Mouse (Mus musculus) kidney, adult 8-10 months (tissue): ENCODE data around the gene Snapc1.

Experiments
- DNase-seq, 2 experiments: peaks; one replicate each; pipeline ENCODE4 v3.0.0; 2022

Gene Snapc1

DNA sequence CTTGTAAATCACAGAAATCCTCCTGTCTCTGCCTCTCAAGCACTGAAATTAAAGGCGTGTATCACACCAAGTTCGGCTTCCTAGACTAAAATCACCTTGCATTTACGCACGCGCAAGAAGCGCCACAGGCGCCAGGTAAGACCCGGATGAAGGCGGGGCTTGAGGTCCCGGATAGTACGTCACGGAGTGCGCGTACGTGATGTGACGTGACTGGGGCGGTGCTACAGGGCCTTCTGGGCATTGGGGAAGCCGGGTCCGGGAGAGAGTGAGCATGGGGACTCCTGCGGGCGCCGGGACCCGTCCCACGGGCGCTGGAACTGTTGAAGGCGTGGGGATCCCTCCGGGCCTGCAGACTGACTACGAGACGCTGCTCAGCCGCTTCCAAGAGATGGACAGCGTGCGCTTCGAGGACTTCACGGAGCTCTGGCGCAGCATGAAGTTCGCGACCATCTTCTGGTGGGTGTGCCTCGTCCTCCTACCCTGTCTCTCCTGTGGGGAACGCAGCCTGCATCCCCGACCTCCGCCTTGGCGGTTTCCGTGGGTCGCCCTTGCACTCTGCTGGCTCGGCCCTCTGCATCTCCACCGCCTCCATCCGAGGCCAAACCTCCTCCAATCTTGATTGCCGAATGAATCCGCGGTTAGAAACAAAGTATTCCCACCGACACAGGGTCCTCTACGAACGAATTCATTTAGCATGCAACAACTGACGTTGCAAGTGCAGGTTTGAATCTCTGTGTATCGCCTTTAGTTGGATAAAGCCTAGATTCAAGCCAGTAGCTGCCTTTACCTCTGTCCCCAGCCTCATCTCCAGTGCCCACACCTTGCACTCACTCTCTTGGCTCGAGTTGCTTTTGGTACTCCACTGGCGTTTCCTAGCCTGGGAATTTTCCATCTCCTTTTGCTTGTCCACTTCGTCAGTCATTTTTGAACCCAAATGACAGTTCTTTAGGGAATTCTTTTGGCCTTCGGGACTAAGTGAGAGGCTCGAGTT, at the start of gene Snapc1:
TSS of gene Snapc1 (plus strand) at position 191 of the 991 bp plus-strand sequence.
- peak; percentile 96 to 98 for DNase-seq

DNA sequence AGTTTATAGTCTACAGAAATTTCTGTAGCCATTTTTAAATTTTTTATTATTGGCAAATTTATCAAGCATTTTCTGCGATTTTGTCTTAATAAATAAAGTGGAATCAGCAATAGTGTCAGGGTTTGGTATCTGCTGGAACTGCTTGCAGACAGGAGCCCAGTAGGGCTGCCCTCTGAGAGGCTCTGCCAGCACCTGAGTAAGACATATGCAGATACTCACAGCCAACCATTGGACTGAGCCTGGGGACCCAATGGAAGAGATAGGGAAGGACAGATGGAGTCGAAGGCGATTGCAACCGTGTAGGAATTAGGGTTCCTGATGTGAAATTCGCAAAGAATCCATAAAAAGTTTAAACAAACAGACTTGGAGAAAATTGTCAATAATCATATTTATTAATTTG, 45.8 kb upstream of the Snapc1 start:
- DNase-seq: no peak

DNA sequence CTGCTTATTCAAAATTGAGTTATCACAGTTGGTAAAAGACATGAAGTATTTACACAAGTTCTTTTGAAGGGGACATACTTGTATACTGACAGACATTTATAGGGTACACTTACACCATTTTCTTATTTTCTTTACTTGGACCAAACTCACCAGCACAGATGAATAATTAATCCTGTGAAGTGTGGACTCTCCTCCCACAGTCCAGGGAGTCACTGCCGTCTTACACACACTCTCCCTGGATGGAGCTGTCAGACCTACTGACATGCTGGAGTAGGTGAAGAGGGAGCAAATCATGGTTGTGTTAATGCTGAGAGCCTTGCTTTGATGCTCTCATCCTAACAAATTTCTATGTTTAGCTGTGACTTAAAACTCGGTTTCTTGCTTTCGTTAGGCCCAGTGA, 34.0 kb upstream of the Snapc1 start:
- peak; percentile 41 to 49 for DNase-seq

DNA sequence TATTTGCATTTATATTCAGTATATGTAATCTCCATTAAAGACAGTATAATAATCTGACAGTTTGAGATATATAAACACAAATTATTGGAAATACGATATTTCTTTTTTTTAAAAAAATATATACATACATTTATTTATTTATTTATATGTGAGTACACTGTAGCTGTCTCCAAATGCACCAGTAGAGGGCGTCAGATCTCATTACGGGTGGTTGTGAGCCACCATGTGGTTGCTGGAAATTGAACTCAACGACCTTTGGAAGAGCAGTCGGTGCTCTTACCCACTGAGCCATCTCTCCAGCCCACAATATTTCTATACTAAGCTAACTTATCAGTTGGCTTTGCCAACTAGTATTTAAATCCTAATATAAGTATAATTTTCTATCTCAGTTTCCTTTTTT, 33.0 kb upstream of the Snapc1 start:
- DNase-seq: peak in 1 of 2 experiments; percentile 33

DNA sequence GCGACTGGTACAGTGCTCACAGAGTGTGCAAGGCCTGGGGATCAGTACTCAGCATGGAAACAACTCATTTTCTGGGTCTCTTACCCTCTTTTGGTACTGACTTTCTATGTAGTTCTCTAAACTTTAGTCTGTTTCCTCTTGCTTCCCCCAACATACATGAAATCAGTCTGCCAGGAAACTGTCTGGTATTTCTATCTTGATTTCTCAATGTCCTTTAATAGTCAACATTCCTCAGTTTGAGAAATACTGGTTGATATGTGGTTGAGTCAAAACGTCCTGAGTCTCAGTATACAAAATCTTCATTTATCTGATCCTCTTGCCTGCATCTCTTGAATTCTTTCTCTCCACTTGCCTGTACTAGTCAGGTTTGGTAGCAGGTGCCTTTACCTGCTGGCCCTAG, 29.8 kb upstream of the Snapc1 start:
- DNase-seq: no peak

DNA sequence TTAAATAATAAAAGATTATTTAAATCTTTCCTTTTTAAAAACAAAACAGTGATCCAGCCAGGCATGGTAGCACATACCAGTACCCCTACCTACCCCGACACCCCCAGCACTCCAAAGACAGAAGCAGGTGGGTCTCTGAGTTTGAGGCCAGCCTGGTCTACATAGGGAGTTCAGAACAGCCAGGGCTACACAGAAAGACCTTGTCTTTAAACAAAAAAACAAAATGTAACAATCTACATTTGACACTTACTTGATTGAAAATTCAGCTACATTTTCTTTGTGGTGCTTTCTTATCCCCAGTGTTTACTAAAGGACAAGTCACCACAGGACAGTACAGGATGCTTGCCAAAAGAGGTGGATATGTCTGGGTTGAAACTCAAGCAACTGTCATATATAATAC, 26.9 kb upstream of the Snapc1 start, which contains the start of gene Gm49321:
TSS of gene Gm49321 (plus strand) at position 301 of the 400 bp plus-strand sequence.
- DNase-seq: no peak

DNA sequence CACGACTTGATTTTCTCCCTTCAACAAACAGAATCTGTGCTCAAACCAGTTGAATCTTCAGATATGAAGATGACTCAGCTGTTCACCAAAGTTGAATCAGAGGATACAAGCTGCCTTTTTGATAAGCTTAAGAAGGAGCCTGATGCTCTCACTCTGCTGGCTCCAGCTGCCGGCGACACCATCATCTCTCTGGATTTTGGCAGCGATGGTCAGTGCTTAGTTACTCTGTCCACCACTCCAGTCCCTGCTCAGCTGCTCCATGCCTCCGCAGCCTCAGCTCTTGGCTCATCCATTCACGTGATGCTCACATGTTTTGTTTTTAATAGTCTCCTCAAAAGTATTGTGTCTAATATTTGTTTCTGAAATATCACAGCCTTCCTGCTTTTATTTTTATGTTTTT, 24.7 kb upstream of the Snapc1 start:
- no peak for DNase-seq

DNA sequence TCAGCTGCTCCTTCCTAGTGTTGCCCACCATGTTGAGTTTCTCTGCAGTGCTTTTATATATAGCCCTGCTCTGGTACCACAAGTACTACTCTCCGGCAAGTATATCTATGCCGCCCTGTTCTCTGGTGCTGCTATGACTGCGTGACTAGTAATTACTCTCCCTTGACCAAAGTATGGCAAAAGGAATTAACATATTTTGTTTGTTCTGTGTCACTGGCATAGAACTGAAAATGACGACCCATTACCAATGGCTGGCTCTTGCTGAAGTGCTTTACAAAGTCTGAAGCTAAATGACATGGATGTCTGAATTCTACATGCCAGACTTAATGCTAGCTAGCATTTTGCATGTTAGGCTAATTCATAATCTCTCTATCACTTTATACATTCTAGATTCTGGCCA, 15.9 kb upstream of the Snapc1 start:
- DNase-seq: no peak

DNA sequence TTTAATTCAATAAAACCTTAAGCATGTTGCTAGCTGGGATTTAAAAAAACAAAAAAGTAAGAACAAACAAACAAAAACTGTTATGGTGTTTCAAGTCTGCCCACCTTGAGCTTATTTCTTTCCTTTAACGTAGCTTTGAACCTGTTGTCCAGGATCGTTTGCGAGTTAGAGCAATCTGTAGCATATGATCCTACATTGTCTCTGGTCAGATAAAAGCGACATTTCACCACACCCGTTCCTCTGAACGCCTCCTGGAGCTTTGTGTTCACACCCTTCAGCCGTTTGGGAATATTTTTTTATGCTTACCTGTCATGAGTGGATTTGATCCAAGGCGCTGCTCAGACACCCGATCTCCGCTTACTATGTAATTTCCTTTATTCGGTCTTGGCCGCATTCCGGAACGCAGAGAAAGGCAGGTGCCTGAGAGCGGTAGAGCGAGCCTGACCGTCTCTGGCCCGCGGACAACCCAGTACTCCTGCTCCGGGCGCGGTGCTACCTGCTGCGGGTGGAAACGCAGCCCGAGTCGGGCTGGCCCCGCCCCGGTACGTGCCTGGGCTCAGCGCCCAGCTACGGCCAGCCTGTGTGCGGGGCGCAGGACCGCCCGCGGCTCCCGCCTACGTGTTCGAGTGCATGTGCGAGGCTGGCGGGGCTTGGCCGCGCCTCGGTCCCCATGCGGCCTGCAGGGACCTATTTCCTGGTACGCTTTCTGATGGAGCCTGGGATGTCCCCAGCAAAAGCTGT, 14.8 kb upstream of the Snapc1 start:
- DNase-seq: peak; percentile 32 to 47

DNA sequence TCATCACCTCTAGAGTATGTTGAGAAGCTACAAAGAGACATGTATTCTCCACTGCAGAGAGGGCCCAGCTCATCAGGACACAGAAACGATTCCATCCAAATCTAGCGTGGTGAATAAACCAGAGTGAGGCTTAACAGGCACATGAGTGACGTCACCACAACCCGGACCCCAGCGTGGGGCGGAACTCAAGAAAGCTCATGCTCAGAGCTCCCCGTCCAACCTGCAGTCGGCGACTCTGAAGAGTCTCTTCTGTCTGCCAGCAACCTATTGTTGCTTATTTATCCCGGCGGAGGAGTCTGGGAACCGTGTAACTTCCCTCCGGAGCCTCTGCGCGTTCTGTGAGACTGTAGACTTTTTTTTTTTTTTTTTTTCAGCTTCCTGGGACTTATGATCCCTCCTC, 11.4 kb upstream of the Snapc1 start:
- peak in 1 of 2 experiments; percentile 11 for DNase-seq

DNA sequence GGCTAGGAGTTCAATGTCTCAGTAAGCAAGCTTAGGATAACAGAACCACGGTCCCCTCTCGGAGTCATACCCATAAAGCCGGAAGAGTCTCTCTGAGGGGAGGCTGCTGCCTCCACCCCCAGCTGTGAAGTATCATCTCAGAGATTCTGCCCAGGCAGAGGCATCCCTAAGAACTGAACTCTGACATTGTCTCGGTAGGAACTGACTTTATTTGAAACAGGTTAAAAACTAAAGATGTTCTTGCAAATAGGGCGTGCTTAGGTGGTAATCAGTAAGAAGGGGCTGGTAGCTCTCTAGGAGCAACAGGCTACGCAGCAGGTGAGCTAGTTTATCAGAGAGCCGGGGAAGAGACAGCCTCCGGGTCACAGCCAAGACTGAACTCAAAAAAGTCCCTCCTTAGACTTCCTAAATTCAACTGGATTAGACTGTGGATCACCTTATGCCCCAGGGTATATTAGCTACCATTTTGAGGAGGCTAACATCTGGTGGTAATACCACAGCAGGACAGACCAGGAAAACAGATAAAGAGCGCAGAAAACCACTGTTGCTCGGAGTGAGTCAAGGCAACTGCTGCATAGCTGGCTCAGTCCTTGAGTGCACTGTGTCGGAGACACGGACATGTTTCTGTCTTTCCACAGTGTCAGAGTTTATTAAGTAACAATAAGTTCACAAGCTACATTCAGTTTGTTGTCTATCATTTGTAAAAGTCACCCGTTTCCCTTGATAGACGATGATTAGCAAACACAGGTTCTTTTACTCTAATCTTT, 10.7 kb upstream of the Snapc1 start:
- DNase-seq: no peak

DNA sequence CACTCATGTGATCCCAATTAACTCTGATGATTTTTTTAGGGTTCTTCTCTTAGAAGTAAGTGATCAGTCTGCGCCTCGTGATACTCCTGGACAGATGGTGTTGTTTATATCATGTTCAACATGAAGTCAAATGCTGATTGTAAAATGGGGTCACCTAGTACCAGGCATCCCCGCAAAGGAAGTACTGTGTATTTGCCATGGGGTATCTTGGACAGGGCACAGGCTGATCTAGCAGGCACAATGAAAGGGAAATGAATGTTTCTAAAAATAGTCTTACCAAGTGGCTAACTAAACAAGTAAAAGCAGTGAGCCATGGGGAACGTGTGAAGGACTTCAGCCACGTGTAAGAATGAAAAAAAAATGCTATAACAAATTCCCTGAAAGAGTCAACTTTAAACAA, 9.5 kb upstream of the Snapc1 start:
- peak in 1 of 2 experiments; percentile 34 for DNase-seq

DNA sequence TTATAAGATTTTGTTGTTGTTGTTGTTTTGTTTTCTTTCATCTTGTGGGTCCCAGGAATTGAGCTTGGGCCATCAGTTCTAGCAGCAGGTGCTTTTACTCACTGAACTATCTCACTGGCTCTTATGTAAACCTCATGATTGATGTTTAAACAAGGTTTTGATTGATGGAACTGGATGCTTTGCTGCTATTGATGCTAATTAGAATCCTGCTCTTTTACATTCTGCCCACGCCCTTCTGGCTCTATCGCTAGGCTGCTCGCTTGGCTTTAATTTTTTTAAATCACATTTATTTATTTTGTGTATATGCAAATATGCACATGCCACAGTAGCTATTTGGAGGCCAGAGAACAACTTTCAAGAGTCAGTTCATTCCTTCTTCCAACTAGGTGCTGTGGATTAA, 6.6 kb upstream of the Snapc1 start:
- DNase-seq: no peak

DNA sequence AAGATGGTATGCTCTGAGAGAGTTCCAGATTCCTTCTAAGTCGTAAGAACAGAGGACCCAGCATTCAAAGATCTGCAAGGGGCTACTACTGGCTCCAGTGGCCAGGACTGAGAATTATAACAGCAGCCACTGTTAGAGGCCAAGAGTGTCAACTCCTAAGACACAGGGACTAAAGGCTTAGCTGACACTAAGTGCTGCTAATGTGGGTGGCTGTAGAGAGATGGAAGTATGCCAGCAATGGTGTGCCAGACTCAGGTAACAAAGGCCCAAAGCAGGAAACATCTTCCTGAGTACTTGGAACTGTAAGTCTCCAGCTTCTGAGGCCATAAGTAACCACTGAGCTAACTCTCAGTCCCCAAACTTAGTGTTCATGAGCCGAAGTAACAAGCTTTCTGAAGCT, 5.5 kb upstream of the Snapc1 start:
- no peak for DNase-seq

DNA sequence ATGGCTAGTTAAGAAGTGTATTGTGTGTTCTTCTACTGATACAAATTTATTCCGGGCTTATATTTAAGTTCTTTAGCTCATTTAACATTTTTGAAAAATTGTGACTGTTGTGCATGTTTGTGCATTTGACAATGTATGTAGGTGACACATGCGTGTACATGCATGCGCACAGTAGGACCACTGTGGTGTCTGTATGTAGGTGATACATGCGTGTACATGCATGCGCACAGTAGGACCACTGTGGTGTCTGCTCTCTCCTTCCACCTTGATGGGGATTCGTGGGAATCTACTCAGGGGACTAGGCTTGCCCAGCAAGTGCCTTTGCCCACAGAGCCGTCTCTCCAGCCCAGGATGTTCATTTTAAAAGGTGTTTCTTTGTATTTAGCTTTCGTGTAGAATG, 4.9 kb downstream of the Snapc1 start:
- no peak for DNase-seq

DNA sequence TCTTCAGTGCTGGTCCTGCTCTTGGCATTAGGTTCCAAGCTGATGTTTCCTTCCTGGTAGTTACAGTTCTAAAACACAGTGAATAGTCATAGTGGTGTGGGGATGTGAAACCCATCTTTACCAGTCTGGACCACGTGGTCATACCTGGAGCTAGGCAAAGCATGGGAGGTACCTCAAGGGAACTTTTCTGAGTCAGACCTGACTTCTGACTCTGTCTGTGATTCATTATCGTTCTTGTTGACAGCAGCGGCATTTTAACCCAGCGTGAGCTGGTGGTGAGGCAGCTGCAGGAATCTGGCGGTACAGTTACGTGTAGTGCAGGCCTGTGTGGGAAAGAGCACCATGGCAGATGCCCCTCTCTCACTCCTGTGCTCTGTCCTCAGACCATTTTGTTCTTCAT, 10.3 kb downstream of the Snapc1 start:
- no peak for DNase-seq

DNA sequence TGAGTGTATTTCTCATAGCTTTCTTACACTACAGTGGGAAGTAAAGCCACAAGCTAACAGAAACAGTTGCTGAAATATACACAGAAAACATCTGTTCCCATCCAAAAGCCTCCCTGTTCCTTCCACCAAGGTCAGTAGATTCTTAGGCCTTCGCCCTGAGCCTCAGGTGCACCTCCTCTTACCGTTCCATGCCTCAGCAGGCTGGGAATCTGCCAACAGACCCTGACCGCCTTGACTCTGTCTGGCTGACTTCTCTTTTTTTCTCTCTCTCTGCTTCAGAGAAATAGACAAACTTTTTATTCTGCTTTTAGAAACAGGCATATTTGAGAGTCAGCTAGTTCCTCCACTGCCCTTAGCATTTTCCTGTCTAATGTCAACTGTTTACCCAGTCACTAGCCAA, 13.9 kb downstream of the Snapc1 start:
- DNase-seq: peak; percentile 79 to 82

DNA sequence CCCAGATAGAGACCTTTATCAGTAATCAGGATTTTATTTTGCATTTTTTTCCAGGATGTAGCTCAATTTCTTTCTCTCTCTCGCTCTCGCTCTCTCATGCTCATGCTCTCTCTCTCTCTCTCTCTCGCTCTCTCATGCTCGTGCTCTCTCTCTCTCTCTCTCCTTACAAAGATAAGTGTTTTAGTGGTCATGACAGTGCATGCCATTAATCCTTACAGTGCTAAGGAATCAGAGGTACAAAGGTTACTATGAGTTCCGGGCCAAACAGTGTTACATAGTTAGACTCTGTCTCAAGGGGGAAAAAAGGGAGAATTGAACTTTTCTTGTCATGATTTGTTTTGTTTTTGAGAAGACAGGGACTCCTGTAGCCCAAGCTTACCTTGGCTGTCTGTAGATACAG, 15.4 kb downstream of the Snapc1 start:
- no peak for DNase-seq

DNA sequence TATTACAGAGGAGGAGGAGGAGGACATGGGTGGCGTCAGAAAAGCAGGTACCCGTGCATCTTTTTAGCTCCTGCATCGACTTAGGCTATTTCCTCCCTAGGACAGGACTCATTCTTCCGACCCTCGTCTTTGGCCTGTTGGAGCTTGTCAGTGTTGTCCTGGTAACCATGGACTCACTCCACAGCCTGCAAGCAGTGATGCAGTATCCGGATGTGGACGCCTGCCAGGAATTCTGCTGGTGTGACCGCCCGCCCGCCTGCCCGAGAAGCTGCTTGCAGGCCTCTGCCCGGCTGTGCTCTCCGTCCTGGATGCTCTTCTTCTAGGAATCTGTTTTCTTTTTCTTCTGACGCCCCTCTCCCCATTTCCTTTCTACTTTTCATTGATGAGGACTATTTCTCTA, 18.3 kb downstream of the Snapc1 start:
- peak; percentile 72 to 76 for DNase-seq

DNA sequence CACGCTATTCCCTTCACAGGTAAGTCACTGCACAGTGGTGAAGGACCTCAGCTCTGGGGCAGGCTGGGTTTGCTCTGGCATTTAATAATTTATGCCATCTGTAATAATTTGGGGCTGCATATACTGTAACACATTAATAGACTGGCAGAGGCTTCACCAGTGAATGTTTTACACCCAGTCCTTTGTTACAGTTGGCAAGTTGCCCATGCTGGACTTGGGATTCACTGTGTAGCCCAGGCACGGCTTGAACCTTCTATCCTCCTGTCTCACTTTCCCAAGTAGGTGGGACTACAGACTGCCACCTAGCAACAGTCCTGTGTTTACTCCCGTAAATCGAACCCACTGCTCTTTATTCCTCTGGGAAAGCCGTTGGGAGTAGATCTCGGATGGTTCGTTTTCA, 22.0 kb downstream of the Snapc1 start:
- DNase-seq: peak; percentile 54 to 63

DNA sequence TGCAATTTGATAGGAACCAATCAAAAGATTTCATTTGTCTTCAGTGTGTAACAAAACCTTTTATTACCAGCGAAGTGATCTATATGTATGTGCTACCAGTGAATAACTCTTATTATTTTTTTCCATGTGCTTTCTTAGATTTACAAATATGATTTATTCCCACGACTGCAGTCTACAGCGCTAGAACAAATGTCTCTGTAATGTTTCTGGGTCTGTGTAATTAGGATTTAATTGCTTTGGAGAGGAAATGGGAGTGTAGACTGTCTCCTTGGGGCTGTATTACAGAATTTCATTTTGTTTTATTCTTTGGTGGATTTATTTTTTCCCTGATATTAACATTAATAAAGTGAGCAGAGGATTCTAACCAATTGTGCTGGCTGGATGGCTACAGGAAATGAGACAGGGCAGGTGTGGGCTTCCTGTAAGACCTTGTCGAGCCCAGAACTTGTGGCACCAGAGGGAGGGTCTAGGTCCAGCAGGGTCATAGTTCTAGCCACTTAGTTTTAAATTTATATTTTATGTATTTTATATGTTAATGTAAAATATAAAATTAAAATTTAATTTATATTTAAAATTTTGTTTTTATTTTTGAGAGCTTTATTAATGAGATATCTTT, 24.2 kb downstream of the Snapc1 start:
- DNase-seq: no peak

DNA sequence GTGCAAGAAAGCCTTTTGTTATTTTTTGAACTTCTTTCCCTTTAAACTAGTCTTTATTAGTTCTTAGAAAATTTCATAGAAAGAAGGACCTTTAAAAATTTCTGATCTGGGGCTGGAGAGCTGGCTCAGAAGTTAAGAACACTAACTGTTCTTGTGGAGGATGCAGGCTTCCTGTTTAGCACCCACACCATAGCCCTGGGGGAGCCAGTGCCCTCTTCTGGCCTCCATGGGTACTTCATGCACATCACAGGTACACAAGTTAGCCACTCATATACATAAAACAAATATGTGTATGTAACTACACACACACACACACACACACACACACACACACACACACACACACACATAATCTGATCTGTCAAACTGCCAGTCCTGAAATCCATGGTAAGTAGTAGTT, 25.3 kb downstream of the Snapc1 start:
- peak; percentile 36 to 72 for DNase-seq

DNA sequence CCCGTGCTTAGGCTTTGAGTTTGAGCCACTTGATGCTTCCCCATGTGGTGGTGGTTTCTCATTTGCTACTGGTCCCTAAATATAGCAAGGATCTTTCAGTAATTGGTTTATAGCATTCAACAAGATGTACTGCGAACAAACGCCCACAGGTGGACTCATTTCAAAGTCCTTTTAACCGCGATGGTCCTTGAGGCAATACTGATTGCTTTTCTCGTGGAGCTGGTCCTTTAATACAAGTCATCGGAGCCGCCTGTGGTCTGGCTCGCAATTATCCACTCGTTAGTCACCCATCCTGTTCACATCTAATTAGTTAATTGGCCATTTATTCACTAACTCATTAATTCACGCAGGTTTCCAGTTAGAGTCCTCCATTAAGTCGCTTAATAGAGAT, 32.6 kb downstream of the Snapc1 start:
- no peak for DNase-seq
